10 mouse cellular contexts compared by ENCODE assay signal in genomic region chr5:73782214-73783091, GRCm38 (mm10).
DNase-seq lines count a peak whose midpoint lies in the region; ATAC-seq and TF ChIP-seq lines count a peak whose summit lies in the region.
"Had no signal": no experiment of that assay in that cellular context is flagged by ENCODE, and none has a peak within 500 bp of the region (broad histone marks: within the 10 kb centered on the region; RNA-seq: fewer than 3 reads in every experiment).

No protein-coding gene starts in this region.

- H3K27ac ChIP-seq in lung, embryonic 15.5 days: no peak overlapping the region
- peak overlapping the region; percentile 31; the same call in 1 of the 2 replicates for H3K27ac ChIP-seq in hindbrain, embryonic 12.5 days
- H3K27ac ChIP-seq in neural tube, embryonic 14.5 days (ENCODE audit: low read depth, low read length): 0 out of 2 replicates have a peak overlapping the region, but pooled peaks have one; percentile 18
- H3K27ac ChIP-seq: forebrain, embryonic 13.5 days had no signal

- no peak for DNase-seq in lung, adult 2 months
- peak; percentile 59 to 60 for DNase-seq in kidney, postnatal 36 days
- DNase-seq in B cell, adult 2 months: no peak
- DNase-seq in cerebellum, postnatal 36 days: no peak

- peak; percentile 58; the same call in 1 of the 2 replicates for ATAC-seq in lung, embryonic 15.5 days (ENCODE audit: borderline replicate concordance, extremely low read depth, low FRiP score, low TSS enrichment)
- no peak for ATAC-seq in hindbrain, embryonic 12.5 days (ENCODE audit: low FRiP score)
- ATAC-seq in neural tube, embryonic 14.5 days (ENCODE audit: low read depth): peak; percentile 34
- ATAC-seq in inflammation-experienced regulatory T-cells, adult 6 months: no peak
- ATAC-seq: forebrain, embryonic 13.5 days had no signal

- H3K4me1 ChIP-seq in lung, embryonic 15.5 days: peaks cover 15% of the 10 kb centered on the region
- H3K4me1 ChIP-seq in lung, adult 2 months (ENCODE audit: control insufficient read depth, insufficient read depth, low read length): no peaks in the 10 kb centered on the region
- H3K4me1 ChIP-seq in hindbrain, embryonic 12.5 days: peaks cover 6% of the 10 kb centered on the region
- H3K4me1 ChIP-seq in neural tube, embryonic 14.5 days (ENCODE audit: control insufficient read depth, insufficient read depth, low read length): no peaks in the 10 kb centered on the region
- H3K4me1 ChIP-seq: forebrain, embryonic 13.5 days had no signal

- no peak overlapping the region for H3K9ac ChIP-seq in lung, embryonic 15.5 days
- H3K9ac ChIP-seq in hindbrain, embryonic 12.5 days: no peak overlapping the region
- H3K9ac ChIP-seq in neural tube, embryonic 14.5 days (replicated peaks; ENCODE audit: low read depth, low read length): no peak overlapping the region
- H3K9ac ChIP-seq: forebrain, embryonic 13.5 days had no signal

- TF ChIP-seq CTCF in lung, adult 2 months (IDR thresholded peaks at IDR 0.05; ENCODE audit: insufficient read depth, low read length): no peak

- H3K27me3 ChIP-seq in lung, embryonic 15.5 days: peaks cover 15% of the 10 kb centered on the region
- no peaks in the 10 kb centered on the region for H3K27me3 ChIP-seq in hindbrain, embryonic 12.5 days
- H3K27me3 ChIP-seq in neural tube, embryonic 14.5 days (ENCODE audit: control insufficient read depth, insufficient read depth, low read length): no peaks in the 10 kb centered on the region
- H3K27me3 ChIP-seq: CH12.LX; forebrain, embryonic 13.5 days had no signal

- 29% methylated on average over 15 of the region's 15 CpGs for WGBS in lung, embryonic 15.5 days
- WGBS in lung, adult 2 months: 40% methylated on average over 15 of the region's 15 CpGs
- WGBS in hindbrain, embryonic 12.5 days: 48% methylated on average over 15 of the region's 15 CpGs
- 56% methylated on average over 15 of the region's 15 CpGs for WGBS in neural tube, embryonic 14.5 days

- H3K9me3 ChIP-seq in lung, embryonic 15.5 days: no peaks in the 10 kb centered on the region
- H3K9me3 ChIP-seq in hindbrain, embryonic 12.5 days (replicated peaks): no peaks in the 10 kb centered on the region
- H3K9me3 ChIP-seq in neural tube, embryonic 14.5 days (ENCODE audit: control insufficient read depth, low read length): no peaks in the 10 kb centered on the region
- H3K9me3 ChIP-seq: forebrain, embryonic 13.5 days had no signal

- H3K4me3 ChIP-seq in lung, embryonic 15.5 days: no peak overlapping the region
- no peak overlapping the region for H3K4me3 ChIP-seq in lung, adult 2 months (replicated peaks; ENCODE audit: extremely low read depth, low read depth, low read length)
- no peak overlapping the region for H3K4me3 ChIP-seq in hindbrain, embryonic 12.5 days
- no peak overlapping the region for H3K4me3 ChIP-seq in neural tube, embryonic 14.5 days (ENCODE audit: low read depth, low read length)
- H3K4me3 ChIP-seq: forebrain, embryonic 13.5 days had no signal

- no peak overlapping the region for H3K4me2 ChIP-seq in lung, embryonic 15.5 days
- no peak overlapping the region for H3K4me2 ChIP-seq in hindbrain, embryonic 12.5 days (replicated peaks)
- no peak overlapping the region for H3K4me2 ChIP-seq in neural tube, embryonic 14.5 days (ENCODE audit: low read depth, low read length)
- H3K4me2 ChIP-seq: forebrain, embryonic 13.5 days had no signal

- no peak for TF ChIP-seq POLR2A in lung, adult 2 months (IDR thresholded peaks at IDR 0.05; ENCODE audit: borderline replicate concordance, extremely low read depth, low read depth, low read length)

- H3K36me3 ChIP-seq in lung, embryonic 15.5 days: no peaks in the 10 kb centered on the region
- no peaks in the 10 kb centered on the region for H3K36me3 ChIP-seq in hindbrain, embryonic 12.5 days
- H3K36me3 ChIP-seq in neural tube, embryonic 14.5 days (ENCODE audit: control insufficient read depth, insufficient read depth, low read length): no peaks in the 10 kb centered on the region

Comparison
In these comparisons a context has a peak if more than half of its experiments do, and no peak if none do; other contexts are left out.
1. ATAC-seq: peak in lung, embryonic 15.5 days (single experiment) and neural tube, embryonic 14.5 days (single experiment); none in hindbrain, embryonic 12.5 days (single experiment) and inflammation-experienced regulatory T-cells, adult 6 months (single experiment).
2. DNase-seq: peak in kidney, postnatal 36 days (2 of 2); none in lung, adult 2 months (single experiment), B cell, adult 2 months (0 of 2) and cerebellum, postnatal 36 days (0 of 2).